Mouse (Mus musculus) stomach, postnatal 0 days (tissue): ENCODE results near the gene Krt77.
A peak's percentile ranks its signal among the peaks of the same experiment; 100 is the strongest.

Source experiments
- CTCF ChIP-seq: IDR thresholded peaks from 2 replicates; pipeline ENCODE4 v1.5.1; 2016; ENCODE audit warnings: antibody characterized with exemption, low read depth, mild to moderate bottlenecking, moderate library complexity
- EP300 ChIP-seq: optimal IDR thresholded peaks from 2 replicates; pipeline ENCODE3; 2016; ENCODE audit warnings: antibody characterized with exemption

- TF ChIP-seq CTCF (peak; percentile 76), EP300 (peak; percentile 82)
Observed at GRCm38 (mm10) chr15:101834784-101835328, 34.6 kb downstream of the Krt77 start.
